Mouse (Mus musculus) forebrain, postnatal 0 days (tissue): ENCODE data around the gene Tmpo. TPM values are rescaled to one million over a fixed set of nuclear protein-coding genes. Genes with fewer than 3 reads are reported as not detected.
A peak's percentile ranks its signal among the peaks of the same experiment; 100 is the strongest.

ENCODE experiments used
- ATAC-seq: fragments of 200-750 bp; cut with Nextera tagmentation; 2 replicates; pipeline ENCODE4 v1.8.0; 2017; ENCODE audit warnings: mild to moderate bottlenecking, moderate library complexity
- DNase-seq: peaks from one replicate; pipeline ENCODE4 v3.0.0-alpha.2; 2015
- H3K27ac ChIP-seq: fragments of 300-500 bp; sonication (generic); 2 replicates; pipeline ENCODE4 v1.5.1; 2014; ENCODE audit warnings: low read depth, mild to moderate bottlenecking, antibody characterized with exemption, low read length, moderate library complexity, mixed read lengths
- H3K27me3 ChIP-seq: fragments of 300-500 bp; sonication (generic); 2 replicates; pipeline ENCODE4 v1.6.1; 2014; ENCODE audit warnings: mild to moderate bottlenecking, low read length, mixed read lengths; ENCODE audit not compliant: insufficient read depth
- H3K36me3 ChIP-seq: fragments of 300-500 bp; sonication (generic); 2 replicates; pipeline ENCODE4 v1.6.1; 2014; ENCODE audit warnings: mild to moderate bottlenecking, moderate library complexity; ENCODE audit not compliant: insufficient read depth
- H3K4me1 ChIP-seq: fragments of 300-500 bp; sonication (generic); 2 replicates; pipeline ENCODE4 v1.6.1; 2014; ENCODE audit warnings: antibody characterized with exemption; ENCODE audit not compliant: insufficient read depth
- H3K4me2 ChIP-seq: fragments of 300-500 bp; sonication (generic); 2 replicates; pipeline ENCODE4 v1.6.1; 2014; ENCODE audit warnings: low read depth, mild to moderate bottlenecking, moderate library complexity
- H3K4me3 ChIP-seq: fragments of 300-500 bp; sonication (generic); 2 replicates; pipeline ENCODE4 v1.5.1; 2014; ENCODE audit warnings: low read depth, low read length, mixed read lengths
- H3K9ac ChIP-seq: fragments of 300-500 bp; sonication (generic); 2 replicates; pipeline ENCODE4 v1.6.1; 2014; ENCODE audit warnings: mild to moderate bottlenecking
- H3K9me3 ChIP-seq: fragments of 300-500 bp; sonication (generic); 2 replicates; pipeline ENCODE4 v1.6.1; 2016; ENCODE audit warnings: low read length
- CTCF ChIP-seq: sonication (generic); IDR thresholded peaks from 2 replicates; pipeline ENCODE4 v1.5.1; 2016; ENCODE audit warnings: antibody characterized with exemption, control low read depth, low read depth
- WGBS: fragments of 180-500 bp; shearing (Covaris S2); extraction: QIAGEN DNeasy Blood & Tissue Kit; methylation state at CpG from one replicate; pipeline ENCODE4 v1.1.7; 2014; 5-methylcytosine and 5-hydroxymethylcytosine counted together
- polyA plus RNA-seq: library from polyadenylated mRNA; unstranded; fragments of >200 nt; fragmentation: Nextera tagmentation; extraction: Ambion mirVana; gene quantifications from 2 replicates; pipeline ENCODE4 v1.2.1, GENCODE M21; 2015
- total RNA-seq: library from RNA; depleted of rRNA; stranded (reverse); fragments of >200 nt; gene quantifications from 2 replicates; pipeline ENCODE4 v1.2.3, GENCODE M21; 2014

Gene Tmpo
- total and polyA plus RNA-seq, 2 experiments from 2014 or later, result 62.8 to 149 TPM

DNA sequence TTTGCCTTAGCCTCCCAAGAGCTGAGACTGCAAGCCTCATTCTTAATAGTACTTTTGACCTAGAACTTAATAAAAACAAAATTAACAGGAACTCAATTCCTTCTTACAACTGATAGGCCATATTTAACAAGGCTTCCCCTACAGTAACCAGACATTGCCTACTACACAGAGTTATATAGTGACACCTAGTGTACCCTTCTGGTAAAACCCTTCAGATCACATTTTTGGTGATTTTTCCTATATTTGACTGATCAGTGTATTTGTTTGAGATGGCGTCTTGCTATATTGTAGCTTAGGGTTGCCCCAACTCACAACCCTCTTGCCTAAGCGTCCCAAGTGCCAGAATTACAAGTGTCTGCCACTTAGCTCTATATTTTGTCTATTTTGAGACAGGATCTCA lies 39.6 kb downstream of the Tmpo start:
- 32% methylated on average over 2 of the region's 2 CpGs for WGBS
- Histone ChIP-seq H3K9me3 (no peaks in the 10 kb centered on the region), H3K9ac (no peak overlapping the region)

DNA sequence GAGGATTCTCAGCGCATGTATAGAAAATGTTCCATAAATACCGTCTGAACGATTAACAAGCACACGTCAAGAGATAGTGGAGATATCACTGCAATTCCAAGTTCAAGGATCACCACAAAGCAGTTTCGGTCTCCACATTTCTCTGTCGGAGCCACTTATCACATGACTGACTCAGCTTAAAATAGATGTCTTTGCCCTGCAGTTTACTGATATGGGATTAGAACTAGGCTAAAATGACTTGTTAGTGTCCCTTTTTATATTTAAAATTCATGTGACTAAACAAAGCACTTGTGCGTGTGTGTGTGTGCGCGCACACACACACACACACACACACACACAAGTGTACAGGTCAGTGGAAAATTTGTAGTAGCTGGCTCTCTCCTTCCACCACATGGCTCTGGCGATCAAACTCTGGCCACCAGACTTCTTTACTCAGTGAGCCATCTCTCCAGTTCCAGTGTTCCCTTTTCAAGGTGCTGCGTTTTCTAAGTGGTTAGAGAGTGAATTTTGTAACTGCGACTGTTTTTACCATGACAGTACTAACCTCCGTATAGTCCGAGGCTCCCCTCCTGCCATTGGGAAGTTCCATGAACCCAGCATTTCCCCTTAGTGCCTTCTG lies 41.9 kb downstream of the Tmpo start:
- H3K4me3 ChIP-seq, result no peak overlapping the region
- no peaks in the 10 kb centered on the region for H3K4me1 ChIP-seq
- H3K36me3 ChIP-seq, result no peaks in the 10 kb centered on the region
- WGBS, result 89% methylated on average over 14 of the region's 14 CpGs
- no peak for TF ChIP-seq CTCF
- no peak overlapping the region for H3K9ac ChIP-seq
- no peak overlapping the region for H3K27ac ChIP-seq
- DNase-seq, result no peak
- ATAC-seq, result no peak
- no peak overlapping the region for H3K4me2 ChIP-seq
- H3K9me3 ChIP-seq, result no peaks in the 10 kb centered on the region
- no peaks in the 10 kb centered on the region for H3K27me3 ChIP-seq

More for the DNA sequence above, 39.6 kb downstream of the Tmpo start:
- Histone ChIP-seq H3K27ac (no peak overlapping the region), H3K27me3 (no peaks in the 10 kb centered on the region), H3K4me1 (no peaks in the 10 kb centered on the region), H3K36me3 (peaks cover 10% of the 10 kb centered on the region; the same call in 1 of the 2 replicates), H3K4me2 (no peak overlapping the region), H3K4me3 (no peak overlapping the region)
- DNase-seq (peak; percentile 61), ATAC-seq (peak; percentile 86)
- TF ChIP-seq CTCF, result peak; percentile 79

DNA sequence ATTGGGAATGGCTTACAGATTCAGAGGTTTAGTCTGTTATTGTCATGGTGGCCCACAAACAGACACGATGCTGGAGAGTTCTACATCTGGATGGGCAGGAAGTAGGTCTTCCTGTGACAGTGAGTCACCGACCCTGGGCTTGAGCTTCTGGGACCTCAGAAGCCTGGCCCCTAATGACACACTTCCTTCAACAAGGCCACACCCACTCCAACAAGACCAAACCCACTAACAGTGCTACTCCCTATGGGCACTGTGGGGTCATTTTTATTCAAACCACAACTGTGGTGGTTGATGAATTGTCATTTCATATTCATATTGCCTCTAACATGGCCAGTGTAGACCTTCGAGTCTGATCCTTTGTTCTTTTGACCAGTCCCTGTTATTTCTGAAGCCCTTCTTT lies 42.8 kb downstream of the Tmpo start:
- H3K9me3 ChIP-seq, result no peaks in the 10 kb centered on the region
- no peak overlapping the region for H3K27ac ChIP-seq
- H3K27me3 ChIP-seq, result no peaks in the 10 kb centered on the region
- no peaks in the 10 kb centered on the region for H3K36me3 ChIP-seq
- no peak overlapping the region for H3K4me2 ChIP-seq
- ATAC-seq (no peak), DNase-seq (no peak)
- TF ChIP-seq CTCF, result no peak
- H3K9ac ChIP-seq, result no peak overlapping the region
- no peaks in the 10 kb centered on the region for H3K4me1 ChIP-seq
- no peak overlapping the region for H3K4me3 ChIP-seq
- WGBS, result 91% methylated on average over 3 of the region's 3 CpGs

- no peak overlapping the region for H3K27ac ChIP-seq
- no peak for TF ChIP-seq CTCF
- no peaks in the 10 kb centered on the region for H3K4me1 ChIP-seq
- 77% methylated on average over 9 of the region's 9 CpGs for WGBS
- H3K9me3 ChIP-seq, result no peaks in the 10 kb centered on the region
- no peak overlapping the region for H3K4me3 ChIP-seq
- no peaks in the 10 kb centered on the region for H3K27me3 ChIP-seq
- no peak for DNase-seq
- H3K9ac ChIP-seq, result no peak overlapping the region
- no peak overlapping the region for H3K4me2 ChIP-seq
- ATAC-seq, result no peak
- H3K36me3 ChIP-seq, result no peaks in the 10 kb centered on the region
Observed at GRCm38 (mm10) chr10:91137400-91137799, 43.7 kb downstream of the Tmpo start.

DNA sequence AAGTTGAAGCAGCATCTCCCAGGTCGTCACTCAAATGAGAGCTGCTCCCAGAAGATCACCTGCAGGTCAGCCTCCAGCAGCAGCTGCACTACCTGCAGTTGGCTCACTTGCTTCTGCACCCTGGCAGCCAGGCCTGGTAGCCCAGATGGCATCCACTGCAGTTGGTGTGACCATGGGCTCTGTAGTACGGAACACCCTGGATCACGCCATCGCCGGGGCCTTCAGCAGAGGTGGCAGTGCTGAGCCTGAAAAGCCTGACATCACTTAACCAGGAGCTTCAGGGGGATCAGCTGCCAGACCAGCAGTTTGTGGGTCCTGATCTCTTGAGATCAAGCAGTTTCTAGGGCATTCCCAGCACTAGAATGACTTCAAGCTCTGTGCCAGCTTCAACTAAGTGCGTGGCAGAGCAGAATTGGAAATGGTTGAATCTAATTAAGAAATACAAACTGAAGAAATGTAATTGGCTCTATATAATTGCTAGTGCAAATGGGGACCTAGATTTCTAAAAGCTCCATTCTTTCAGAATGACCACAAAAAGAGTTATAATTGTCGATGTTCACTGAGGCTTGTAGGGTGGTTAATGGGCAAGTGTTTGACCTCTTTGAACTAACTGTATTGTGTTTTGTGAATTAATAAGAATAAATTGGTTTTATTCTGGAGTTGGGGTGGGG lies 45.7 kb downstream of the Tmpo start:
- Histone ChIP-seq H3K4me1 (no peaks in the 10 kb centered on the region), H3K9ac (no peak overlapping the region), H3K4me3 (no peak overlapping the region), H3K27me3 (no peaks in the 10 kb centered on the region), H3K9me3 (no peaks in the 10 kb centered on the region), H3K36me3 (no peaks in the 10 kb centered on the region), H3K4me2 (no peak overlapping the region), H3K27ac (no peak overlapping the region)
- TF ChIP-seq CTCF, result no peak
- DNase-seq (peak; percentile 20), ATAC-seq (peak; percentile 51)
- WGBS, result 27% methylated on average over 7 of the region's 7 CpGs

DNA sequence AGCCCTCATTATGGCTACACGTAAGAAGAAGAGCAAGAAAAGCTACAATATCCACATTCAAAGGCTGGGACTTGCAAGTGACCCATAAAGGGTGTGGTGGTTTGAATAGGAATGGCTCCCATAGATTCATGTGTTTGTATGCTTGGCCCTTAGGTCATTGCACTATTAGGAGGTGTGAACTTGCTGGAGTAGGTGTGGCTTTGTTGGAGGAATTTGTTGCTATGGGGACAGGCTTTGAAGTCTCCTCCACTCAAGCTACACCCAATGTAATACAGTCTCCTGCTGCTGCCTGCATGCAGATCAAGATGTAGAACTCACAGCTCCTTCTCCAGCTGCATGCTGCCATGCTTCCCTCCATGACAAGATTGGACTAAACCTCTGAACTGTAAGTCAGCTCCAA lies 49.5 kb downstream of the Tmpo start:
- Histone ChIP-seq H3K4me1 (no peaks in the 10 kb centered on the region), H3K4me3 (no peak overlapping the region), H3K4me2 (no peak overlapping the region), H3K27me3 (no peaks in the 10 kb centered on the region), H3K9ac (no peak overlapping the region), H3K27ac (no peak overlapping the region), H3K36me3 (no peaks in the 10 kb centered on the region), H3K9me3 (no peaks in the 10 kb centered on the region)
- 79% methylated on average over 1 of the region's 1 CpGs for WGBS
- no peak for ATAC-seq
- no peak for TF ChIP-seq CTCF
- no peak for DNase-seq

GRCm38 (mm10) chr10:91130792-91131191 lies 50.3 kb downstream of the Tmpo start:
- H3K4me3 ChIP-seq, result no peak overlapping the region
- no peak overlapping the region for H3K4me2 ChIP-seq
- 83% methylated on average over 3 of the region's 3 CpGs for WGBS
- H3K27me3 ChIP-seq, result no peaks in the 10 kb centered on the region
- no peak for DNase-seq
- TF ChIP-seq CTCF, result no peak
- no peaks in the 10 kb centered on the region for H3K9me3 ChIP-seq
- ATAC-seq, result no peak
- H3K9ac ChIP-seq, result no peak overlapping the region
- H3K36me3 ChIP-seq, result no peaks in the 10 kb centered on the region
- H3K27ac ChIP-seq, result no peak overlapping the region
- H3K4me1 ChIP-seq, result no peaks in the 10 kb centered on the region
